In the genomic region with DNA sequence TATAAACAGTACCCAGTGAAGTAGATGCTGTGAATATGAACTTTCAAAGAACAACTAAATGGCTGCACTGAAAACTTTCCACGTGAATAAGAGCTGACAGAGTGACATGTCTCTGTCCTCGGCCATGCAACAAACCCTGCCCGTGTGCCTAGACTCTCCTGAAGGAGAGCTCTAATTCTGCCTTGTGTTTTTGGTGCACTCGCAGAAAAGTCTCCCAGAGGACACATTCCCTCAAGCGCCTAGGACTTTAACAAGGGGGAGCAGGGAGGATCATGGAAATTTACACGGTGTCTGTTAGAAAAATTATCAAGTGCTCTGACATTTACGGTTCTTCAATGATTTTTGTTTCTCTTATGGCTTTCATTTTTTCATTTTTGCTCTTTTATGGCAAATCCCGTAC, we compare ENCODE assay signal across 23 mouse cellular contexts. TPM values are rescaled to one million over a fixed set of nuclear protein-coding genes. Genes with fewer than 3 reads are reported as not detected.
"Had no signal": no experiment of that assay in that cellular context is flagged by ENCODE, and none has a peak within 500 bp of the region (broad histone marks: within the 10 kb centered on the region; RNA-seq: fewer than 3 reads in every experiment).

No protein-coding gene starts in this region.

- H3K4me2 ChIP-seq: heart, embryonic 12.5 days; hindbrain, embryonic 13.5 days; hindbrain, embryonic 15.5 days; intestine, embryonic 15.5 days; liver, embryonic 11.5 days; liver, embryonic 13.5 days; liver, embryonic 15.5 days had no signal

- H3K4me3 ChIP-seq: heart, embryonic 10.5 days; heart, embryonic 12.5 days; hindbrain, embryonic 13.5 days; hindbrain, embryonic 15.5 days; intestine, embryonic 15.5 days; layer of hippocampus, adult 2 months; left cerebral cortex, adult 2 months; liver, embryonic 13.5 days; liver, embryonic 15.5 days had no signal

- H3K36me3 ChIP-seq: hindbrain, embryonic 13.5 days; hindbrain, embryonic 15.5 days; intestine, embryonic 15.5 days; liver, embryonic 13.5 days; liver, embryonic 15.5 days had no signal

- H3K4me1 ChIP-seq: hindbrain, embryonic 13.5 days; hindbrain, embryonic 15.5 days; liver, embryonic 13.5 days; liver, embryonic 15.5 days had no signal

- H3K9me3 ChIP-seq: heart, embryonic 10.5 days; heart, embryonic 12.5 days; hindbrain, embryonic 13.5 days; hindbrain, embryonic 15.5 days; intestine, embryonic 15.5 days; liver, embryonic 13.5 days; liver, embryonic 15.5 days had no signal

- H3K9ac ChIP-seq: forebrain, postnatal 0 days; heart, embryonic 12.5 days; hindbrain, embryonic 13.5 days; hindbrain, embryonic 15.5 days; intestine, embryonic 15.5 days; liver, embryonic 13.5 days; liver, embryonic 15.5 days; liver, postnatal 0 days had no signal

- H3K27ac ChIP-seq: heart, embryonic 10.5 days; hindbrain, embryonic 13.5 days; hindbrain, embryonic 15.5 days; hindbrain, postnatal 0 days; layer of hippocampus, adult 2 months; left cerebral cortex, adult 2 months; liver, embryonic 13.5 days; liver, embryonic 15.5 days had no signal

- DNase-seq: forebrain, postnatal 0 days; gastrocnemius, postnatal 36 days; heart, adult 18-20 months; heart, postnatal 10 days; heart, postnatal 36 days; kidney, adult 11 months; kidney, adult 8-10 months; kidney, postnatal 14 days; kidney, postnatal 36 days; liver; liver, embryonic 13.5 days; liver, postnatal 0 days had no signal

- ATAC-seq: forebrain, postnatal 0 days; hindbrain, postnatal 0 days; intestine, embryonic 15.5 days; liver, postnatal 0 days had no signal

- H3K27me3 ChIP-seq: heart, embryonic 12.5 days; hindbrain, embryonic 13.5 days; hindbrain, embryonic 15.5 days; intestine, embryonic 15.5 days; liver, embryonic 15.5 days had no signal

RNA-seq across cellular contexts. Expression of a gene that starts 13.7 kb away (rescaled TPM):
- total RNA-seq: hematopoietic stem cell, adult 5-6 weeks had no signal
